8 mouse cellular contexts compared by ENCODE assay signal in genomic region chr2:164967761-164968440, GRCm38 (mm10). TPM values are rescaled to one million over a fixed set of nuclear protein-coding genes. Genes with fewer than 3 reads are reported as not detected.
DNase-seq lines count a peak whose midpoint lies in the region; ATAC-seq lines count a peak whose summit lies in the region.

No protein-coding gene starts in this region.

- H3K9me3 ChIP-seq in lung, embryonic 15.5 days: no peaks in the 10 kb centered on the region
- no peaks in the 10 kb centered on the region for H3K9me3 ChIP-seq in forebrain, embryonic 12.5 days
- H3K9me3 ChIP-seq in midbrain, embryonic 14.5 days (ENCODE audit: control insufficient read depth, low read length): no peaks in the 10 kb centered on the region

- H3K4me2 ChIP-seq in lung, embryonic 15.5 days: peak overlapping the region; percentile 52
- peak overlapping the region; percentile 64 for H3K4me2 ChIP-seq in forebrain, embryonic 12.5 days
- H3K4me2 ChIP-seq in midbrain, embryonic 14.5 days (ENCODE audit: low read length): peak overlapping the region; percentile 71

- peaks cover 82% of the 10 kb centered on the region for H3K27me3 ChIP-seq in lung, embryonic 15.5 days
- H3K27me3 ChIP-seq in forebrain, embryonic 12.5 days: peaks cover 72% of the 10 kb centered on the region
- H3K27me3 ChIP-seq in midbrain, embryonic 14.5 days (ENCODE audit: control insufficient read depth, insufficient read depth, low read length): peaks cover 28% of the 10 kb centered on the region; the same call in 1 of the 2 replicates

- H3K4me1 ChIP-seq in lung, embryonic 15.5 days: peaks cover 7% of the 10 kb centered on the region
- peaks cover 74% of the 10 kb centered on the region for H3K4me1 ChIP-seq in forebrain, embryonic 12.5 days
- peaks cover 69% of the 10 kb centered on the region for H3K4me1 ChIP-seq in midbrain, embryonic 14.5 days (ENCODE audit: control insufficient read depth, insufficient read depth, low read length)

- 3% methylated on average over 60 of the region's 65 CpGs for WGBS in lung, embryonic 15.5 days
- 1% methylated on average over 65 of the region's 65 CpGs for WGBS in forebrain, embryonic 12.5 days
- under 1% methylated on average over 60 of the region's 65 CpGs for WGBS in midbrain, embryonic 14.5 days

- no peak overlapping the region for H3K9ac ChIP-seq in lung, embryonic 15.5 days
- peak overlapping the region; percentile 39 for H3K9ac ChIP-seq in forebrain, embryonic 12.5 days
- H3K9ac ChIP-seq in midbrain, embryonic 14.5 days (replicated peaks; ENCODE audit: low read length): peak overlapping the region; percentile 74

- no peak overlapping the region for H3K27ac ChIP-seq in lung, embryonic 15.5 days
- peak overlapping the region; percentile 68 for H3K27ac ChIP-seq in forebrain, embryonic 12.5 days
- peak overlapping the region; percentile 94 for H3K27ac ChIP-seq in midbrain, embryonic 14.5 days (replicated peaks; ENCODE audit: low read depth, low read length)

- peak; percentile 29; the same call in 1 of the 2 replicates for ATAC-seq in lung, embryonic 15.5 days (ENCODE audit: borderline replicate concordance, extremely low read depth, low FRiP score, low TSS enrichment)
- peak; percentile 55; the same call in 1 of the 2 replicates for ATAC-seq in forebrain, embryonic 12.5 days (ENCODE audit: low FRiP score)
- peak; percentile 59; the same call in 1 of the 2 replicates for ATAC-seq in midbrain, embryonic 14.5 days (ENCODE audit: low FRiP score, low TSS enrichment)

- DNase-seq in lung, postnatal 25 days (ENCODE audit: low spot score): no peak
- DNase-seq in layer of hippocampus, postnatal 25 days (ENCODE audit: extremely low spot score in 1 of 2, low spot score in 1 of 2): peak; percentile 64
- DNase-seq in midbrain, embryonic 14.5 days: peak; percentile 89
- no peak for DNase-seq in spleen, postnatal 4 days (ENCODE audit: low spot score in 2 of 2)
- no peak for DNase-seq in adipocyte (ENCODE audit: low spot score)
- DNase-seq in ovary, postnatal 36 days (ENCODE audit: low spot score): no peak

- peak overlapping the region; percentile 29 for H3K4me3 ChIP-seq in lung, embryonic 15.5 days
- peak overlapping the region; percentile 44 for H3K4me3 ChIP-seq in forebrain, embryonic 12.5 days (replicated peaks)
- peak overlapping the region; percentile 59 for H3K4me3 ChIP-seq in midbrain, embryonic 14.5 days (replicated peaks; ENCODE audit: low read depth, low read length)

- H3K36me3 ChIP-seq in lung, embryonic 15.5 days: no peaks in the 10 kb centered on the region
- no peaks in the 10 kb centered on the region for H3K36me3 ChIP-seq in forebrain, embryonic 12.5 days (replicated peaks)
- H3K36me3 ChIP-seq in midbrain, embryonic 14.5 days (ENCODE audit: control insufficient read depth, insufficient read depth, low read length): no peaks in the 10 kb centered on the region

RNA-seq across cellular contexts. Expression of gene Slc12a5, which starts 7.3 kb away (rescaled TPM):
- 0.68 and 1.1 TPM in 2 replicates for polyA plus RNA-seq in lung, embryonic 15.5 days (2015; fragmentation: Nextera tagmentation; extraction: Ambion mirVana)
- polyA plus RNA-seq in forebrain, embryonic 12.5 days (2016; fragmentation: Nextera tagmentation; extraction: Ambion mirVana): 5.6 and 6.2 TPM in 2 replicates
- 100 to 1,000 TPM; 366 to 382 TPM for total RNA-seq in layer of hippocampus, postnatal 25 days (2021)
- polyA plus RNA-seq in midbrain, embryonic 14.5 days (2014; fragmentation: Nextera tagmentation; extraction: Ambion mirVana): 53.8 and 63.0 TPM in 2 replicates

RNA-seq across cellular contexts. Expression of gene Mmp9, which starts 27.3 kb away (rescaled TPM):
- 0.59 and 1.4 TPM in 2 replicates for polyA plus RNA-seq in lung, embryonic 15.5 days (2015; fragmentation: Nextera tagmentation; extraction: Ambion mirVana)
- polyA plus RNA-seq in forebrain, embryonic 12.5 days (2016; fragmentation: Nextera tagmentation; extraction: Ambion mirVana): 3.6 and 4.4 TPM in 2 replicates
- 1 to 10 TPM; 1.5 to 1.8 TPM for total RNA-seq in layer of hippocampus, postnatal 25 days (2021)
- polyA plus RNA-seq in midbrain, embryonic 14.5 days (2014; fragmentation: Nextera tagmentation; extraction: Ambion mirVana): 29.7 and 29.9 TPM in 2 replicates

RNA-seq across cellular contexts. Expression of gene Zfp335, which starts 56.3 kb away (rescaled TPM):
- 12.4 and 13.2 TPM in 2 replicates for polyA plus RNA-seq in lung, embryonic 15.5 days (2015; fragmentation: Nextera tagmentation; extraction: Ambion mirVana)
- polyA plus RNA-seq in forebrain, embryonic 12.5 days (2016; fragmentation: Nextera tagmentation; extraction: Ambion mirVana): 18.3 and 19.1 TPM in 2 replicates
- 10 to 100 TPM; 23.3 to 29.1 TPM for total RNA-seq in layer of hippocampus, postnatal 25 days (2021)
- polyA plus RNA-seq in midbrain, embryonic 14.5 days (2014; fragmentation: Nextera tagmentation; extraction: Ambion mirVana): 13.9 and 15.5 TPM in 2 replicates

Comparison
In these comparisons a context has a peak if more than half of its experiments do, and no peak if none do; other contexts are left out.
1. DNase-seq: peak in layer of hippocampus, postnatal 25 days (2 of 2) and midbrain, embryonic 14.5 days (single experiment); none in lung, postnatal 25 days (single experiment), spleen, postnatal 4 days (0 of 2), adipocyte (single experiment) and ovary, postnatal 36 days (single experiment).
2. Peak in every context shown above with its lines, with median percentiles within 50 percentile points of each other: ATAC-seq, H3K4me2 ChIP-seq and H3K4me3 ChIP-seq.